Mouse (Mus musculus): ENCODE results near the gene Eef1a1. TPM values are rescaled to one million over a fixed set of nuclear protein-coding genes. Genes with fewer than 3 reads are reported as not detected.

Gene Eef1a1
- polyA plus RNA-seq, 1 experiment from 2014 or later, result 3,168 TPM

Other genes starting within 250 kb of the Eef1a1 start
- not detected in 2 replicates for gene Gm3776, start 232.0 kb downstream of the Eef1a1 start, polyA plus RNA-seq (2016; fragmentation: Nextera tagmentation; extraction: Ambion mirVana)
- gene Gm10639, start 199.2 kb downstream of the Eef1a1 start, polyA plus RNA-seq (2016; fragmentation: Nextera tagmentation; extraction: Ambion mirVana), result not detected in 2 replicates
- not detected in 2 replicates for gene Omt2a, start 174.4 kb downstream of the Eef1a1 start, polyA plus RNA-seq (2016; fragmentation: Nextera tagmentation; extraction: Ambion mirVana)
- gene Omt2b, start 161.6 kb downstream of the Eef1a1 start, polyA plus RNA-seq (2016; fragmentation: Nextera tagmentation; extraction: Ambion mirVana), result not detected in 2 replicates
- gene Gsta2, start 133.4 kb downstream of the Eef1a1 start, polyA plus RNA-seq (2016; fragmentation: Nextera tagmentation; extraction: Ambion mirVana), result not detected in 2 replicates
- gene Dppa5a, start 121.0 kb downstream of the Eef1a1 start, polyA plus RNA-seq (2016; fragmentation: Nextera tagmentation; extraction: Ambion mirVana), result 0.37 and 0.54 TPM in 2 replicates
- 1.6 and 2.8 TPM in 2 replicates for gene Ooep, start 110.4 kb downstream of the Eef1a1 start, polyA plus RNA-seq (2016; fragmentation: Nextera tagmentation; extraction: Ambion mirVana)
- 0.10 and 0.21 TPM in 2 replicates for gene Ddx43, start 93.4 kb downstream of the Eef1a1 start, polyA plus RNA-seq (2016; fragmentation: Nextera tagmentation; extraction: Ambion mirVana)
- gene Cgas, start 45.9 kb downstream of the Eef1a1 start, polyA plus RNA-seq (2016; fragmentation: Nextera tagmentation; extraction: Ambion mirVana), result 0.20 and 0.46 TPM in 2 replicates
- 22.6 and 25.1 TPM in 2 replicates for gene Mto1, start 40.9 kb downstream of the Eef1a1 start, polyA plus RNA-seq (2016; fragmentation: Nextera tagmentation; extraction: Ambion mirVana)
- gene Gm17324, start 40.4 kb downstream of the Eef1a1 start, polyA plus RNA-seq (2016; fragmentation: Nextera tagmentation; extraction: Ambion mirVana), result 0.55 and 0.68 TPM in 2 replicates
- 10.0 and 10.4 TPM in 2 replicates for gene Slc17a5, start 98.9 kb upstream of the Eef1a1 start, polyA plus RNA-seq (2016; fragmentation: Nextera tagmentation; extraction: Ambion mirVana)
- 3.7 and 4.6 TPM in 2 replicates for gene Cd109, start 126.4 kb upstream of the Eef1a1 start, polyA plus RNA-seq (2016; fragmentation: Nextera tagmentation; extraction: Ambion mirVana)